Mouse (Mus musculus) neutrophil, adult 5-6 weeks (primary cell): ENCODE results near the gene Xntrpc. TPM values are rescaled to one million over a fixed set of nuclear protein-coding genes. Genes with fewer than 3 reads are reported as not detected.

ENCODE experiments used
- ATAC-seq: fragments of 151-379, 151-347 bp; 2 replicates; pipeline ENCODE4 v1.8.0; 2017; ENCODE audit warnings: mild to moderate bottlenecking, moderate TSS enrichment; ENCODE audit not compliant: insufficient number of reproducible peaks, poor library complexity, low FRiP score, severe bottlenecking; ENCODE audit errors: extremely low read depth
- total RNA-seq: library from RNA; stranded (forward); fragments of 200-1000 nt; gene quantifications from 2 replicates; pipeline ENCODE4 v1.2.3, GENCODE M21; 2017

Gene Xntrpc
- total RNA-seq, 1 experiment from 2014 or later, result 0.47 TPM

GRCm38 (mm10) chr7:102116579-102117331 lies 51.2 kb downstream of the Xntrpc start, which contains the start of gene Chrna10:
TSS of gene Chrna10 (minus strand) at chr7:102116828.
- no peak for ATAC-seq

- ATAC-seq, result no peak
Observed at GRCm38 (mm10) chr7:102117382-102117781, 51.9 kb downstream of the Xntrpc start.

GRCm38 (mm10) chr7:102120326-102120725 lies 54.8 kb downstream of the Xntrpc start:
- no peak for ATAC-seq

GRCm38 (mm10) chr7:102132395-102132794 lies 66.9 kb downstream of the Xntrpc start:
- ATAC-seq, result no peak

- ATAC-seq, result peak; percentile 46; the same call in 1 of the 2 replicates
Observed at GRCm38 (mm10) chr7:102137464-102137863, 72.0 kb downstream of the Xntrpc start.

- no peak for ATAC-seq
Observed at GRCm38 (mm10) chr7:102137898-102138297, 72.4 kb downstream of the Xntrpc start.

Other genes starting within 250 kb of the Xntrpc start
- not detected in 2 replicates for gene Phox2a, start 247.4 kb upstream of the Xntrpc start, total RNA-seq
- 5.7 and 10.4 TPM in 2 replicates for gene Inppl1, start 227.5 kb upstream of the Xntrpc start, total RNA-seq
- not detected in 2 replicates for gene Folr2, start 208.5 kb upstream of the Xntrpc start, total RNA-seq
- gene Anapc15, start 202.0 kb upstream of the Xntrpc start, total RNA-seq, result 45.1 and 48.4 TPM in 2 replicates
- gene Folr1, start 194.9 kb upstream of the Xntrpc start, total RNA-seq, result 1.0 TPM in 1 of 2 replicates, not detected in the other
- 65.2 and 77.1 TPM in 2 replicates for gene Lamtor1, start 159.8 kb upstream of the Xntrpc start, total RNA-seq
- gene Tomt, start 159.4 kb upstream of the Xntrpc start, total RNA-seq, result 0.49 TPM in 1 of 2 replicates, not detected in the other
- gene Lrrc51, start 131.8 kb upstream of the Xntrpc start, total RNA-seq, result 0.93 and 3.2 TPM in 2 replicates
- 225 and 227 TPM in 2 replicates for gene Numa1, start 131.6 kb upstream of the Xntrpc start, total RNA-seq
- gene Il18bp, start 47.0 kb upstream of the Xntrpc start, total RNA-seq, result 12.2 and 13.6 TPM in 2 replicates
- 15.0 and 15.8 TPM in 2 replicates for gene Rnf121, start 244 bp upstream of the Xntrpc start, total RNA-seq
- gene Xndc1, start 202 bp upstream of the Xntrpc start, total RNA-seq, result 35.2 and 40.2 TPM in 2 replicates
- gene Trpc2, start 17.4 kb downstream of the Xntrpc start, total RNA-seq, result 0.49 and 2.0 TPM in 2 replicates
- gene Art1, start 36.0 kb downstream of the Xntrpc start, total RNA-seq, result not detected in 2 replicates
- 0.49 and 2.2 TPM in 2 replicates for gene Art5, start 43.8 kb downstream of the Xntrpc start, total RNA-seq
- gene Chrna10, start 51.1 kb downstream of the Xntrpc start, total RNA-seq, result 0.35 TPM in 1 of 2 replicates, not detected in the other
- gene Nup98, start 144.5 kb downstream of the Xntrpc start, total RNA-seq, result 74.8 TPM in 2 replicates
- gene Pgap2, start 144.5 kb downstream of the Xntrpc start, total RNA-seq, result 32.1 and 32.8 TPM in 2 replicates
- 118 and 127 TPM in 2 replicates for gene Rhog, start 190.3 kb downstream of the Xntrpc start, total RNA-seq
- gene Stim1, start 202.1 kb downstream of the Xntrpc start, total RNA-seq, result 63.7 and 72.1 TPM in 2 replicates